In the genomic region with DNA sequence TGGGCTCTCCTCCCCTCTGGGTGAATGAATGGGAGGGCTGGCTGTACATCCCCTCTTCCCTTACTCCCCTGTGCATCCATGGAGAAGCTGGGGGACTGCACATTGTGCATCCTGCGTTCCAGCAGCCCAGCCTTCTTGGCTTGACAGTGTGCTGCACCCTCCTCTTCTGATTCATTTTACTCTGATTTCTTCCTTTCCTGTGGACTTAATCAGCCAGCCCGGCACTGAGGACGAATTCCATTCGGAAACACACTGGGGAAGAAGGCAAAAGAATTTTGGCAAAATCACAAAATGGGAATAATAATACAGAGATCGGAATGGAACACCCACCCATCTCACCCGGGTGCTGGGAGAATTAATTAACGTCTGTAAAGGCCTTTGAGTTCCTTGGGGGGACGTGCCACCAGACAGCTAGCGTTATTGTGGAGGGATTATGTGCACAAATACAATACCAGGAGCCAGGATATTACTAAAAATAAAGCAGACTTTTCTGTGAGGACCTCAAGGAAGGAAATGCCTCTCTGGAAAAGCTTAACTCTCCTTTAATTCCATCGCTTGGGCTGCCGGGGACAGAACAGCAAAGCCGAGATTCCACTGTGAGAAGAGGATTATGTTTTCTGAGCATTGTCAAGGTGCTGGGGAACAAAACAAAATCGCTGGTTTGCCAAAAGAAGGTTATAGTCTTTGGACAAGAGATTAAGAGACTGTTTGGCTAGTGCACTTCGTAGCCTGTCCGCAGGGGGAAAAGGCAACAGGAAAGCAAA, we compare ENCODE assay signal across 8 mouse cellular contexts. TPM values are rescaled to one million over a fixed set of nuclear protein-coding genes. Genes with fewer than 3 reads are reported as not detected.
DNase-seq lines count a peak whose midpoint lies in the region; ATAC-seq lines count a peak whose summit lies in the region.

No protein-coding gene starts in this region.

- H3K9me3 ChIP-seq in lung, embryonic 16.5 days (ENCODE audit: control insufficient read depth, low read length): no peaks in the 10 kb centered on the region
- no peaks in the 10 kb centered on the region for H3K9me3 ChIP-seq in limb, embryonic 10.5 days (replicated peaks)

- peak overlapping the region; percentile 54 for H3K4me2 ChIP-seq in lung, embryonic 16.5 days (ENCODE audit: low read depth, low read length)

- H3K4me3 ChIP-seq in lung, embryonic 16.5 days (ENCODE audit: low read length): peak overlapping the region; percentile 30
- peak overlapping the region; percentile 30 for H3K4me3 ChIP-seq in limb, embryonic 10.5 days

- 17% methylated on average over 15 of the region's 15 CpGs for WGBS in lung, embryonic 16.5 days
- 48% methylated on average over 15 of the region's 15 CpGs for WGBS in limb, embryonic 10.5 days

- peak overlapping the region; percentile 81 for H3K27ac ChIP-seq in lung, embryonic 16.5 days (ENCODE audit: low read length)
- H3K27ac ChIP-seq in limb, embryonic 10.5 days: peak overlapping the region; percentile 72

- intact Hi-C loops in heart, postnatal 14 days (cut with DNase I): loop anchor here (5.0 kb wide), 1 partner anchor 69 kb away; no protein-coding TSS in a partner anchor

- H3K36me3 ChIP-seq in lung, embryonic 16.5 days (ENCODE audit: control insufficient read depth, insufficient read depth, low read length): no peaks in the 10 kb centered on the region
- H3K36me3 ChIP-seq in limb, embryonic 10.5 days: peaks cover 2% of the 10 kb centered on the region; the same call in 1 of the 2 replicates

- H3K9ac ChIP-seq in lung, embryonic 16.5 days (ENCODE audit: low read length): peak overlapping the region; percentile 55

- peak; percentile 51; the same call in 1 of the 2 replicates for ATAC-seq in lung, embryonic 16.5 days (ENCODE audit: low read depth)

- no peaks in the 10 kb centered on the region for H3K27me3 ChIP-seq in lung, embryonic 16.5 days (ENCODE audit: control insufficient read depth, insufficient read depth, low read depth, low read length)
- H3K27me3 ChIP-seq in limb, embryonic 10.5 days (ENCODE audit: low read depth, poor library complexity, severe bottlenecking): no peaks in the 10 kb centered on the region

- H3K4me1 ChIP-seq in lung, embryonic 16.5 days (replicated peaks; ENCODE audit: control insufficient read depth, insufficient read depth, low read length): peaks cover 11% of the 10 kb centered on the region
- H3K4me1 ChIP-seq in limb, embryonic 10.5 days: peaks cover 19% of the 10 kb centered on the region

- DNase-seq in lung, postnatal 14 days: no peak
- peak; percentile 8 for DNase-seq in fibroblast of lung, adult 2 months (ENCODE audit: low read depth)
- DNase-seq in heart, postnatal 14 days: peak; percentile 26 to 28
- no peak for DNase-seq in limb, embryonic 10.5 days (ENCODE audit: low spot score)
- peak; percentile 50 for DNase-seq in retina, embryonic 14.5 days (ENCODE audit: low spot score)
- DNase-seq in cerebellum, adult 9-11 months: no peak
- no peak for DNase-seq in layer of hippocampus, postnatal 36 days

RNA-seq across cellular contexts. Expression of a gene that starts 53.6 kb away (rescaled TPM):
- 17.9 and 18.9 TPM in 2 replicates for polyA plus RNA-seq in lung, embryonic 16.5 days (2015; fragmentation: Nextera tagmentation; extraction: Ambion mirVana)
- 10 to 100 TPM; 35.3 to 43.1 TPM for total RNA-seq in heart, postnatal 14 days (2021)
- 28.0 and 32.6 TPM in 2 replicates for polyA plus RNA-seq in limb, embryonic 10.5 days (2016; fragmentation: Nextera tagmentation; extraction: Ambion mirVana)
- 10 to 100 TPM; 13.3 to 13.8 TPM for total RNA-seq in layer of hippocampus, postnatal 36 days (2021)

Comparison
In these comparisons a context has a peak if more than half of its experiments do, and no peak if none do; other contexts are left out.
1. DNase-seq: peak in fibroblast of lung, adult 2 months (single experiment), heart, postnatal 14 days (2 of 2) and retina, embryonic 14.5 days (single experiment); none in lung, postnatal 14 days (single experiment), limb, embryonic 10.5 days (single experiment), cerebellum, adult 9-11 months (single experiment) and layer of hippocampus, postnatal 36 days (0 of 2).